Mouse (Mus musculus) CH12.LX (cell line): ENCODE results near the gene Tcf7l1. TPM values are rescaled to one million over a fixed set of nuclear protein-coding genes. Genes with fewer than 3 reads are reported as not detected.

Experiments used
- DNase-seq: peaks from one replicate; pipeline ENCODE4 v3.0.0-alpha.2; 2013; ENCODE audit errors: extremely low read depth
- H3K27ac ChIP-seq: 2 replicates; pipeline ENCODE4 v1.5.1; 2012; ENCODE audit warnings: low read depth, mild to moderate bottlenecking, control low read depth, moderate library complexity; ENCODE audit not compliant: insufficient read depth
- H3K27me3 ChIP-seq: replicated peaks from 2 replicates; pipeline ENCODE3; 2012; ENCODE audit warnings: inconsistent platforms
- H3K36me3 ChIP-seq, 2 experiments: replicated peaks in 1 of 2; 2 replicates each; pipeline versions ENCODE3 to v1.6.1; 2012; ENCODE audit warnings: inconsistent platforms in 1 of 2, low read length in 1 of 2, mild to moderate bottlenecking in 1 of 2, mixed read lengths in 1 of 2, moderate library complexity in 1 of 2; ENCODE audit not compliant: control insufficient read depth in 1 of 2, insufficient read depth in 1 of 2
- H3K4me1 ChIP-seq, 2 experiments: 2 replicates each; pipeline ENCODE4 v1.6.1; 2012; ENCODE audit warnings: inconsistent platforms in 1 of 2, moderate library complexity in 1 of 2; ENCODE audit not compliant: insufficient read depth in 2 of 2, control insufficient read depth in 1 of 2
- H3K4me2 ChIP-seq: 2 replicates; pipeline ENCODE4 v1.6.1; 2012; ENCODE audit warnings: low read depth, mild to moderate bottlenecking, control low read depth; ENCODE audit not compliant: poor library complexity, insufficient read depth, severe bottlenecking
- H3K4me3 ChIP-seq, 3 experiments: fragments of 150-350 bp in 1 of 3; sonication (generic) in 1 of 3; replicated peaks in 1 of 3; 2 replicates each; pipeline versions ENCODE3 to v1.5.1; 2011 to 2012; ENCODE audit warnings: low read depth in 2 of 3, low read length in 2 of 3, mild to moderate bottlenecking in 2 of 3, moderate library complexity in 2 of 3, control low read depth in 1 of 3, improper control_type of control experiment in 1 of 3, inconsistent platforms in 1 of 3, mixed read lengths in 1 of 3; ENCODE audit not compliant: poor library complexity in 1 of 3
- H3K79me2 ChIP-seq: replicated peaks from 2 replicates; pipeline ENCODE4 v1.6.1; 2012; ENCODE audit warnings: mild to moderate bottlenecking, moderate library complexity; ENCODE audit not compliant: control insufficient read depth, poor library complexity, insufficient read depth, severe bottlenecking; ENCODE audit errors: extremely low read depth
- H3K9ac ChIP-seq: 2 replicates; pipeline ENCODE4 v1.6.1; 2012; ENCODE audit warnings: low read depth, mild to moderate bottlenecking, control low read depth, moderate library complexity; ENCODE audit not compliant: insufficient read depth
- H3K9me3 ChIP-seq: replicated peaks from 2 replicates; pipeline ENCODE3; 2012; ENCODE audit warnings: low read length, inconsistent platforms, mixed read lengths
- CTCF ChIP-seq, 2 experiments: IDR thresholded peaks in 1 of 2; conservative IDR thresholded peaks in 1 of 2; 2 replicates each; pipeline ENCODE4 v1.5.1; 2011 to 2012; ENCODE audit warnings: low read depth in 2 of 2, low read length in 2 of 2, improper control_type of control experiment in 1 of 2, inconsistent platforms in 1 of 2, mild to moderate bottlenecking in 1 of 2, moderate library complexity in 1 of 2
- E2F4 ChIP-seq: IDR thresholded peaks from 2 replicates; pipeline ENCODE4 v1.6.1; 2011; ENCODE audit warnings: low read depth, low read length, improper control_type of control experiment; ENCODE audit not compliant: insufficient replicate concordance
- ELF1 ChIP-seq: IDR thresholded peaks from 2 replicates; pipeline ENCODE4 v1.6.1; 2014; ENCODE audit warnings: low read depth, mild to moderate bottlenecking, inconsistent platforms, low read length, improper control_type of control experiment
- EP300 ChIP-seq: IDR thresholded peaks from 2 replicates; pipeline ENCODE4 v1.6.1; 2011; ENCODE audit warnings: low read length, improper control_type of control experiment
- GABPA ChIP-seq: IDR thresholded peaks from 2 replicates; pipeline ENCODE4 v1.6.1; 2012; ENCODE audit warnings: low read depth, low read length, improper control_type of control experiment, inconsistent platforms; ENCODE audit not compliant: insufficient replicate concordance
- HCFC1 ChIP-seq: IDR thresholded peaks from 2 replicates; pipeline ENCODE4 v1.6.1; 2012; ENCODE audit warnings: low read depth, mild to moderate bottlenecking, inconsistent platforms, low read length, improper control_type of control experiment
- JUN ChIP-seq: IDR thresholded peaks from 2 replicates; pipeline ENCODE4 v1.6.1; 2011; ENCODE audit warnings: low read depth, mild to moderate bottlenecking, low read length, improper control_type of control experiment, moderate library complexity; ENCODE audit not compliant: insufficient read depth
- JUND ChIP-seq: conservative IDR thresholded peaks from 2 replicates; pipeline ENCODE4 v1.6.1; 2011; ENCODE audit warnings: low read depth, low read length, improper control_type of control experiment
- KAT2A ChIP-seq: IDR thresholded peaks from 2 replicates; pipeline ENCODE4 v1.6.1; 2012; ENCODE audit warnings: low read length, improper control_type of control experiment, inconsistent platforms; ENCODE audit not compliant: insufficient replicate concordance
- MAFK ChIP-seq: IDR thresholded peaks from 2 replicates; pipeline ENCODE4 v1.6.1; 2011; ENCODE audit warnings: low read length, improper control_type of control experiment; ENCODE audit not compliant: insufficient replicate concordance
- MAX ChIP-seq: IDR thresholded peaks from 2 replicates; pipeline ENCODE4 v1.6.1; 2011; ENCODE audit warnings: low read length, improper control_type of control experiment
- MAZ ChIP-seq: IDR thresholded peaks from 2 replicates; pipeline ENCODE4 v1.6.1; 2012; ENCODE audit warnings: low read depth, mild to moderate bottlenecking, inconsistent platforms, low read length, improper control_type of control experiment, moderate library complexity
- MYC ChIP-seq: IDR thresholded peaks from 2 replicates; pipeline ENCODE4 v1.6.1; 2011; ENCODE audit warnings: low read depth, mild to moderate bottlenecking, improper control_type of control experiment, low read length
- NELFE ChIP-seq: IDR thresholded peaks from 2 replicates; pipeline ENCODE4 v1.6.1; 2011; ENCODE audit warnings: low read depth, low read length, improper control_type of control experiment
- POLR2A ChIP-seq: IDR thresholded peaks from 2 replicates; pipeline ENCODE4 v1.6.1; 2011; ENCODE audit warnings: low read depth, mild to moderate bottlenecking, improper control_type of control experiment, low read length
- RAD21 ChIP-seq: IDR thresholded peaks from 2 replicates; pipeline ENCODE4 v1.6.1; 2011; ENCODE audit warnings: low read depth, mild to moderate bottlenecking, low read length, improper control_type of control experiment, moderate library complexity
- RCOR1 ChIP-seq: conservative IDR thresholded peaks from 2 replicates; pipeline ENCODE4 v1.6.1; 2012; ENCODE audit warnings: low read depth, mild to moderate bottlenecking, inconsistent platforms, low read length, improper control_type of control experiment
- TBP ChIP-seq: conservative IDR thresholded peaks from 2 replicates; pipeline ENCODE4 v1.6.1; 2011; ENCODE audit warnings: low read depth, low read length, improper control_type of control experiment
- UBTF ChIP-seq: IDR thresholded peaks from 2 replicates; pipeline ENCODE4 v1.6.1; 2012; ENCODE audit warnings: low read depth, mild to moderate bottlenecking, inconsistent platforms, low read length, improper control_type of control experiment, moderate library complexity
- USF1 ChIP-seq: IDR thresholded peaks from 2 replicates; pipeline ENCODE4 v1.6.1; 2014; ENCODE audit warnings: low read depth, mild to moderate bottlenecking, inconsistent platforms, low read length, improper control_type of control experiment
- ZMIZ1 ChIP-seq: IDR thresholded peaks from 2 replicates; pipeline ENCODE4 v1.6.1; 2012; ENCODE audit warnings: low read depth, mild to moderate bottlenecking, inconsistent platforms, low read length, improper control_type of control experiment
- dilution Hi-C: fragments of 300-500 bp; cut with MboI; formaldehyde crosslinking; loops from 2 replicates; pipeline ENCODE4 v1.14.3; 2020; ENCODE audit warnings: low sequenced_read_pairs; ENCODE audit not compliant: extremely low pct_unique_long_range_greater_than_20kb, extremely low pct_ligation_motif_present
- in situ Hi-C: fragments of 300-500 bp; cut with MboI; formaldehyde crosslinking; loops from 3 replicates; pipeline ENCODE4 v1.14.3; 2019; ENCODE audit warnings: low sequenced_read_pairs, low pct_ligation_motif_present, low pct_unique_long_range_greater_than_20kb, mixed read lengths
- polyA plus RNA-seq: library from polyadenylated mRNA; unstranded; fragments of >175 nt; gene quantifications from 2 replicates; pipeline ENCODE4 v1.2.1, GENCODE M21; 2012; ENCODE audit warnings: low read depth; ENCODE audit not compliant: insufficient read length
- total RNA-seq, 2 experiments: library from RNA; depleted of rRNA; stranded (reverse); fragments of 300-350 nt in 1 of 2; fragments of >200 nt in 1 of 2; gene quantifications; 2 replicates each; pipeline ENCODE4 v1.2.3; 2012 to 2014

Gene Tcf7l1
- total and polyA plus RNA-seq, 3 experiments: 0.13 to 9.9 (median 0.47) TPM

GRCm38 (mm10) chr6:72682238-72682637 is 106.8 kb downstream of the Tcf7l1 start:
- H3K4me3 ChIP-seq: no peak overlapping the region
- H3K4me2 ChIP-seq: no peak overlapping the region
- dilution Hi-C loops (no loop called here), in situ Hi-C loops (no loop called here)
- TF ChIP-seq NELFE: no peak
- no peak for TF ChIP-seq MAFK
- no peak for TF ChIP-seq ELF1
- TF ChIP-seq MAZ: no peak
- TF ChIP-seq MYC: no peak
- no peak for TF ChIP-seq E2F4
- TF ChIP-seq MAX: no peak
- TF ChIP-seq HCFC1: no peak
- TF ChIP-seq EP300: no peak
- TF ChIP-seq JUND: no peak
- no peak for TF ChIP-seq RCOR1
- TF ChIP-seq USF1: no peak
- TF ChIP-seq UBTF: no peak
- TF ChIP-seq GABPA: no peak
- TF ChIP-seq TBP: no peak
- TF ChIP-seq KAT2A: no peak
- no peak for TF ChIP-seq CTCF (conservative IDR thresholded peaks at IDR 0.05 in 1 of 2, IDR thresholded peaks at IDR 0.05 in 1 of 2; ENCODE audit: low read depth in 2 of 2, low read length in 2 of 2)
- no peak for TF ChIP-seq ZMIZ1
- no peak for TF ChIP-seq RAD21
- TF ChIP-seq JUN: no peak
- peaks cover 5 to 23% of the 10 kb centered on the region in 2 experiments for H3K4me1 ChIP-seq
- H3K27me3 ChIP-seq: no peaks in the 10 kb centered on the region
- no peaks in the 10 kb centered on the region for H3K36me3 ChIP-seq
- H3K9ac ChIP-seq: no peak overlapping the region
- DNase-seq: no peak
- H3K9me3 ChIP-seq: no peaks in the 10 kb centered on the region
- no peak overlapping the region for H3K27ac ChIP-seq
- no peaks in the 10 kb centered on the region for H3K79me2 ChIP-seq

GRCm38 (mm10) chr6:72680936-72681335 is 108.1 kb downstream of the Tcf7l1 start:
- dilution Hi-C loops: no loop called here

More at GRCm38 (mm10) chr6:72680936-72681335, 108.1 kb downstream of the Tcf7l1 start:
- Histone ChIP-seq H3K79me2 (no peaks in the 10 kb centered on the region), H3K9ac (no peak overlapping the region), H3K4me1 (peaks cover 5 to 17% of the 10 kb centered on the region in 2 experiments), H3K4me3 (no peak overlapping the region), H3K36me3 (no peaks in the 10 kb centered on the region)
- TF ChIP-seq TBP: no peak
- no peak for TF ChIP-seq UBTF
- no peak for TF ChIP-seq POLR2A
- TF ChIP-seq, all 38 proteins: peak for 0
- Histone ChIP-seq H3K4me2 (no peak overlapping the region), H3K27ac (no peak overlapping the region), H3K9me3 (no peaks in the 10 kb centered on the region), H3K27me3 (no peaks in the 10 kb centered on the region)
- in situ Hi-C loops: no loop called here
- DNase-seq: no peak
